Mouse (Mus musculus): ENCODE results near the gene Gm28729.
A peak's percentile ranks its signal among the peaks of the same experiment; 100 is the strongest.
"Not testable (repeated sequence)": the region's sequence is repeated elsewhere in the genome, so short reads cannot be mapped to it uniquely, and the experiment has no call there.

The Gm28729 gene

GRCm38 (mm10) chr9:96524972-96525506 lies at the start of gene Gm28729:
TSS of gene Gm28729 (minus strand) at chr9:96525264.
- no peak for DNase-seq (ENCODE audit: low read depth, low spot score)

GRCm38 (mm10) chr9:96573252-96573651 lies 48.2 kb upstream of the Gm28729 start:
- peak; percentile 32 for DNase-seq (ENCODE audit: low read depth, low spot score)

DNA sequence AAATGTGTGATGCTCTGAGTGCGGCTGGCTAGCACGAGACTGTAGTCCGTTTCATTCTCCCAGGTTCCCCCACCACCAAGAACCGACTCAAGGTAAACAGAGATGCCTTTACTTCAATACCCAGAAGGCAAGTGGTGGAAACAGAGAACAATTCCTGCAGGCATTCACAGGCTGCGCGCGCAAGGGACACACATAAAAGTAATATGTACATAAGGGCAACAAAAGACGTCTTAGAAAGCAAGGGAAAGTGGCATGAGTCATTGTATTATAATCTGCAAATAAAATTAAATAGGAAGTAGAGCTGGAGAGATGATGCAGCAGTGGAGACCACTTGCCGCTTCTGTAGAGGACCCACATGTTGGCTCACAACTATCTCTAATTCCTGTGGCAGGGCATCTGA lies 47.7 kb upstream of the Gm28729 start:
- no peak for DNase-seq (ENCODE audit: low read depth, low spot score)

DNA sequence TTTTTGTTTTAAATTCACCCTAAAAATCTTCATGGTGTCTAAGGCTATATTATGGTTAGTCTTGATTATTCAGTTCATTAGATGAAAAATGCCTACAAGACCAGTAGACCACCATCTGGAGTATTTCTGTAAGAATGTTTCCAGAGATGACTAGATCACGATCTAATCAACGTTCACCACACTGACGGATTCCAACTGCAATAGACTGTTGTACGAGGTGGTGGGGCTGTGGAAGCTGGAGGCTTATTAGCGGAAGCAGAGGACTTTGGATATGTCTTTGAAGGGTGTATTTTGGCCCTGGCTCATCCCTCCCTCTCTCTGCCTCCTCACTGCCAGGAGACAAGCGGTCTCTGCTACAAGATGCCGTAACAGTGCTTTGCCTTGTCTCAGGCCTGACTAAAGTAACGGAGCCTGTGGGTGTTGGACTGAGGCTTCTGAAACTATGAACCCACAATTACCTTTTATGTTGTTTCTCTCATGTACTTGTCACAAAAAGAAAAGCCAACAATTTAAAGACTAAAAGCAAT lies 41.5 kb upstream of the Gm28729 start:
- DNase-seq (ENCODE audit: low read depth, low spot score), result no peak

DNA sequence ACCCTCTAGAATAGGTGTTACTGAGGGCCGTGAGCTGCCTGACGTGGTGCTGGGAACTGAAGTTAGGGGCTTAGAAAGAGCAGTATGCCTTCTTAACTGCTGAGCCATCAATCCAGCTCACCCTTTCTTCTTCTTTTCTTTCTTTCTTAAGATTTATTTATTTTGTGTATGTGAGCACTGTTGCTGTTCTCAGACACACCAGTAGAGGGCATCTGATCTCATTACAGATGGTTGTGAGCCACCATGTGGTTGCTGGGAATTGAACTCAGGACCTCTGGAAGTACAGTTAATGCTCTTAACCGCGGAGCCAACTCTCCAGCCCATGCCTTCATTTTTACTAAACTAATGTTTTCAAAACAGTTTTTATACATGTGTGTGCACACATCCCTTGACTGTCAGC lies 38.4 kb upstream of the Gm28729 start:
- DNase-seq (ENCODE audit: low read depth, low spot score), result no peak

- no peak for DNase-seq (ENCODE audit: low read depth, low spot score)
These were observed 34.1 kb upstream of the Gm28729 start for GRCm38 (mm10) chr9:96559148-96559547.

DNA sequence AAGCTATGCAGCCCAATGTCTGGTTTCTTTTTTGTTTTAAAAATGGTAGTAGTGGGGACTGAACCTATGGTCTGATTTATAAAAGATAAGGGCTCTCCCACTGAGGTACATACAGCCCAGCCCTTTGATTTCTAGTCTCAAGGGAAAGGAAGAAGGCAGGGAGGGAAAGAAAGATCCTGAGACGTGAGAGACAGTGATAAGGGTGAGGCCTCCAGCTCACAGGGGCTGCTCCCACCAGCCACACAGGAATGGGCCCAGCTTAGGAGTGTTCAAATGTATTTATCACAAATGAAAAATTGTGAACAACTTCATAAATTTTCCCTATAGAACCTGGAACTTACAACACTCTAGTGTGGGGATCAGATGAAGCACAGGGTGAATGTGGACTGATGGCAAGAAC lies 33.5 kb upstream of the Gm28729 start:
- DNase-seq (ENCODE audit: low read depth, low spot score), result no peak

GRCm38 (mm10) chr9:96554095-96554494 lies 29.0 kb upstream of the Gm28729 start:
- no peak for DNase-seq (ENCODE audit: low read depth, low spot score)

GRCm38 (mm10) chr9:96545410-96545809 lies 20.3 kb upstream of the Gm28729 start:
- DNase-seq (ENCODE audit: low read depth, low spot score), result no peak

- peak; percentile 29 for DNase-seq (ENCODE audit: low read depth, low spot score)
These were observed 18.9 kb upstream of the Gm28729 start for GRCm38 (mm10) chr9:96543643-96544640.

DNA sequence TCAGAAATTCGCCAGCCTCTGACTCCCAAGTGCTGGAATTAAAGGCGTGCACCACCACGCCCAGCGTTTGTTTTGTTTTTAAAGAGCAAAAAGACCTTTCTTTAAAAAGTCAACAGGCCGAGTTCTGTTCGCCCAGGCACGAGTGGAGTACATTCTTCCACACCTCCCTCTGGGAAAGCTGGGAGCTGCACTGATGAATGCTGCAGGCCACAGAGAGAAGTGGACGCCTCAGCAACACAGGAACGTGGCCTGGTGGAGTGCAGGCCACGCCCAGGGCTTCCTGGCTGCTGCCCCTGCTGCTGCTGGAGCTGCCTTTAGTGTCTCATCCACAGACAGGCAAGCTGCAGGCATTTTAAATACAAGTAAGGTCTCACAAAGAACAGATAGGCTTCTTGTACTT lies 13.9 kb upstream of the Gm28729 start:
- no peak for DNase-seq (ENCODE audit: low read depth, low spot score)

- no peak for DNase-seq (ENCODE audit: low read depth, low spot score)
These were observed 12.5 kb upstream of the Gm28729 start for GRCm38 (mm10) chr9:96537615-96537919.

GRCm38 (mm10) chr9:96536895-96537614 lies 12.0 kb upstream of the Gm28729 start:
- no peak for DNase-seq (ENCODE audit: low read depth, low spot score)

DNA sequence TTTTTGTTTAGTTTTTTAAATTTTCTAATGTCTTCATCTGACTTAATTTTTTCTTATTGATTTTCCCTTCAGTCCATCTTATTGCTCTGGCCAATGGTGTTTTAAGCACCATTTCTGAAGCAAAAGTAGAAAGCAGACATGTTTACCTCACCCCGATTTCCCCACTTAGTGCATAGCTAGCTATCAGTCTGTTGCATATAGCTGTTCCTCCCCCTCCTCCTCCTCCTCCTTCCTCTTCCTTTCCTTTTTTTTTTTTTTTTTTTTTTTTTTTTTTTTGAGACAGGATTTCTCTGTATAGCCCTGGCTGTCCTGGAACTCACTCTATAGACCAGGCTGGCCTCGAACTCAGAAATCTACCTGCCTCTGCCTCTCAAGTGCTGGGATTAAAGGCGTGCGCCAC lies 11.0 kb upstream of the Gm28729 start:
- not testable (repeated sequence) for DNase-seq (ENCODE audit: low read depth, low spot score)

DNA sequence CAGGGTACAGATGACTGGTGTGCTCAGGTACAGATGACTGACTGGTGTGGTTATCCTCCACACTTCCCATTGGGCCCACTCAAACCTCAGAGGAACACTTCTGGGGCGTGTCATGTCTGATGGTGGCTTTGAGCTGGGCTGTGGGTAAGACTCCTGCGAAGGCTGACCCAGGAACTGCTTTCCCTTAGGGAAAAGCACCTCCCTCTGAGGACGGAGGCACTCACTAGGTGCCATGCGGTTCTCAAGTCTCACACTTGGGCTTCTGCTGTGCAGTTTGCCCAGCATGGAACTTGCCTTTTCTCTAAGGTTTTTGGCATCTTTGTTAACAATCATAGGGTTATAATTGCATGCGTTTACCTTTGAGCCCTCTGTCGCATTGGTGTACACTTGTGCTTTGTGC lies 10.4 kb upstream of the Gm28729 start:
- no peak for DNase-seq (ENCODE audit: low read depth, low spot score)

GRCm38 (mm10) chr9:96534256-96534655 lies 9.2 kb upstream of the Gm28729 start:
- DNase-seq (ENCODE audit: low read depth, low spot score), result no peak

DNA sequence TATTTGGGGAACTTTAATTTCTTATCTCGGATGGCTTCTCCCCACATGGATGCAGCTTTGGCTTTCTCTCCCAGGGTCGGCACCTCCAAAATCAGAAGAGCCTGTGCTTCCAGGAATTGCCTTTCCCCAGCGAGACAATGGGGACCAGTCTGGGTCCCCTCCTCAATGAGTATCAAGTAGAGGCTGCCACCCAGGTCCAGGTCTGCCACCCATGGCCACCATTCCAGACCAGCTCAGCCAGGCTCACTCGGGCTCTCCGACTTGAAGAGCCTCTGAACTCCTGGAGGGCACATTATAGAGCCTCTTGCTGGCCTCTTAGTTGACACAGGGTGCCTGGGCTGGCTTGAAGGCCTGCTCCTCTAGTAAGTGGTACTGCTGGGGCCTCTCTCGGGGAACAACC lies 8.4 kb upstream of the Gm28729 start:
- DNase-seq (ENCODE audit: low read depth, low spot score), result no peak

DNA sequence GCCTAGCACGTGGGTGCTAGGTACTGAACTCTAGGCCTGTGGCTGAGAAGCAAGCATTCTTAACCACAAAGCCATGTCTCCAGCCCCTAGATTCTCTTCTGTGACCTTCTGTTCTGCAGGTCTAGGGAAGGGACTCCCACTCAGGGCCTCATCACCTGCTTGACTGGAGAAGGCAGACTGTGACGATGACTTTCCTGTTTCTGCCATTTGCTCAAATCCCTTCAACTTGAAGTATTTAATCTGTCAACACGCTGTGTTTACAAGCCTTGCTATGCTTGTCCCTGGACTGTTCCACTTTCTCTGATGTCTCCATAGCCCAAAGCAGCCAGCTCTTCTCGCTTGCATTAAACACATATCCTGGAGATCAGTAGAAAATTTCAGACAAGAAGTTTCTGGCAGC lies 7.5 kb upstream of the Gm28729 start:
- DNase-seq (ENCODE audit: low read depth, low spot score), result no peak

GRCm38 (mm10) chr9:96530674-96531081 lies 5.6 kb upstream of the Gm28729 start:
- no peak for DNase-seq (ENCODE audit: low read depth, low spot score)

- no peak for DNase-seq (ENCODE audit: low read depth, low spot score)
These were observed 5.1 kb upstream of the Gm28729 start for GRCm38 (mm10) chr9:96529961-96530673.

DNA sequence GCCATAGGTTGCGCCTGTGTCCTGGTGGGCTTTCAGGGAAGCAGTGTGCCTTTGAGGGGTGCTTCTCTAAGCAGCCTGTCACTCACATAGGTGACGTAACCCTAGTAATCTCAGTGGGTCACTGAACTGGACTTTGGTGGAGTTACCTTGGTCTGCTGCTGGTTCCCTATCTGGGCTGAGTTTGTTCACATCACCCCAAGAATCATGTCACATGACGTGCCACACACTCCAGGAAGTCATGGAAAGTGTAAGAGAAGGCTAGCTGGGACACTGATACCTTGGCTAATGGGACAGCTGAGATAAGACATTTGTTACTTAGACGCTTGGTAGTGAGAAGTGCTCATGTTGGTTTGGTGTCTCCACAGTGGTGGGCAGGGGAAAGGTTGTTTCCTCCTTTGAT lies 947 bp upstream of the Gm28729 start:
- DNase-seq (ENCODE audit: low read depth, low spot score), result no peak

GRCm38 (mm10) chr9:96523148-96523547 lies 1.9 kb downstream of the Gm28729 start:
- no peak for DNase-seq (ENCODE audit: low read depth, low spot score)

Data from retina, adult 2 months (tissue).